Mouse (Mus musculus) ZHBTc4 (cell line): ENCODE data around the gene Psme4.
"Not testable (repeated sequence)": the region's sequence is repeated elsewhere in the genome, so short reads cannot be mapped to it uniquely, and the experiment has no call there.

Experiments used
- DNase-seq: peaks from one replicate; pipeline ENCODE4 v3.0.0-alpha.2; 2011; ENCODE audit warnings: low read depth, low spot score

Psme4 gene

DNA sequence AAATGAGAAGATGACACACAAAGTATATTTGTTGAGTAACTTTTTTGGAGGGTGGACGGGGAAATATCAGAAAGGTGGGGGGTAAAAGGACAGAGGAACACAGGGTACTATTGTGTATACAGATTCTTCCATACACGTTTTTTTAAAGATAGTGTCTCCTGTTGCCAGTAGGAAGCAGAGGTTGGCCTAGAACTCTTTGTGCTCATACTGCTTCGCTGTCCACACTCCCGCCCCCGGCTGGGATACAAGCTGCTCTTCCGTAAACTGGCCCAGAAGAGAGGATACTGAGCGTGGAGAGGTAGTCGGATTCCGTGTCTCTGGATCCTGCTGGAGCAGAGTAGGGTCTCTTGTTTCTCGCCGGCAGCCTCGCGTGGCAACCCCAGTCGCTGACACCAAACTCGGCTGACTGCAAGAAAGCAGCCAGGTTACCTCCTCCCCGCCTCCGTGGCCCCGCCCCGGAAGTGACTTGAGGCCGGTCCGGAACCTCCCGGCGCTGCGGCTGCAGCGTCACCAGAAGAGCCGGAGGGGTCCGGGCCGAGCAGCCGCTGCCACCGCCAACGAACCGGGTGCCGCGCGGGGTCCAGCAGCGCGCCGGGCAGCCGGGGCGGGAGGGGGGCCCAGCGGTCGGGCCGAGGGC is at the start of gene Psme4:
Gene Psme4 (plus strand): TSS at position 460 of the 637 bp plus-strand sequence.
- peak; percentile 98 for DNase-seq

DNA sequence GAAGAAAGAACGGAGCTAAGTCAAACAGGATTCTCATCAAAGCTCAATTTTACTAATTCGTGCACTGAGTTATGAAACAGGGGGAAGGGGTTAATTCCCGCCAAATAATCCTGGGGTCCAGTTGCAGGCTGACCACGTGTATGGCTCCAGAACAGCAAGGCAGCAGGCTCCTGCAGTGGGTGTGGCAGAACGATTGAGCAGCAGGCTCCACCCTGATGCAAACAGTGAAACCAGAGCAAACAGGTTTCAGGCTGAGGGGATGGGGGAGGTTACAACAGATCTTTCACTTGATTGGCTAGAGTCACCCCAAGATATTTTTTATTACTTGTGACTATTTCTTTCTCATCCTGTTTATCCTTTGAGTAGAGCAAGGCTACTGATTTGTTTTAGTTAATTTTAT is 48.1 kb upstream of the Psme4 start:
- DNase-seq = peak; percentile 60

DNA sequence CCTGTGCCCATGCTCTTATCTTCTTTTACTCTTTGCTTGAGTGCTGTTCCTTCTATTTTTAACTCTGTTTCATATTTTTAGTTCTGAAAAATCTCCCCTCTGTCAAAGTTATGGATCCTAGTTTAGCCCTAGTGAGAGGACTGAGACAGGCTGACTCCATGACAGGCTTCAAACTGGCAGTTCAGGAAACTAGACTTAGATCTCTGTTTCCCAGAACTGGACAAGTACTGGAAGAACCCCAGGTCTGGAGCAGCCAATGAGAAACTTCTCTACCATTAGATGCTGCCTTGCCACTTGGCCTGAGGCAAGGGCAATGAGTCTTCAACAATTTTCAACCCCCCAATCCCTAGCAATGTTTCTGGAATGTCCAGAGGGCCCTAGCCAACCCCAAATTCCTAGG is 40.8 kb upstream of the Psme4 start:
- no peak for DNase-seq

DNA sequence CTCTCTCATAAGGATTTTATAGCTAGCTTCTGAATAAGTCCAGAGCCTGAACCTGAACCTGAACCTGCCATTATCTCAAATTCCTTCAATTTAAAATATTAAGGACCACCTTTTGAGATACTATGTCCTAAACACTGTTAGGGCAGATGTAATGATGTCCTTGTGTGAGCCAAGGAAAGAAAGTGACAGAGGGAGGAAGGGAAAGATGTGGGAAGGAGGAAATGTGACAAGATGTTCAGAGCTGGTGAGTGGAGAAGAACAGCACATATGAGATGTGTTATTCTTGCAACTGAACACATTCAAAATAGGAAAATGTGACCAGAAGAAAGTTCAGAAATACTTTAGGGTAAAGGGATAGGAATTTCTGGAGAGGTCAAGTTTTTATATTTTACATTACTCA is 38.1 kb upstream of the Psme4 start:
- DNase-seq = no peak

DNA sequence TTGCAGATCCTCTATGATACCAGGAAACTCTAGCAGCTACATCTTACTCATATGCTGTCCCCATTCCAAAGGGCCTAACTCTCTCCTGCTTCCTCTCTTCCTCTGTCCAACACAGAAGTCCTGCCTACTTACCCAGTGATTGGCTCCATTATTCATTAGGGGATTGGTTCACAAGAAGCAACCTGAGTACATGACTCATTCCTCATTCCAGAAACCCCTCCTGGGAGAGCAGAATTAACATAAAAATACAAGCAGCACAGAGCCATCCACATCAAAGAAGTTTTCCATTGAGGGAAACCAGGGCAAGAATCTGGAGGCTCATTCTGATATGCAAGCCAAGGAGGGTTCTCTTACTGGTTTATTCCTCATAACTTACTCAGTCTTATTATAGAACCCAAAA is 27.5 kb upstream of the Psme4 start:
- DNase-seq = peak; percentile 81

DNA sequence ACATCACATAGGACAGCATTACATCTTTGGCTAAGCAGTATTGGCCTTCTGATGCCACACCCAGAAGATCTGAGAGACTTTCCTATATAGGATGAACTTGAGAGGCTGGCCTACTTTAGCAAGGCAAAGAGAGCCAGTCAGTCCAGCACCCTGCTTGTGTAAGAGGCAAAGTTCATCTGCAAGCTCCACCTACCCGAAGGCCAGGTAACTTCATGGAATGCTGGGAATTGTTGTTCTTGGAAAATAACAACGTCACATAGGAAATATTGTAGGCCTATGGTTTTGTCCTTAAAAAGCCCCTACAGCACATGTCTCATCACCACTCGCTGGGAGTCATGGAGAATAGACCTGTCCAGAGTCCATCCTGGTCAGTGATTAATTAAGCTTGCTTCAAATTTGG is 22.6 kb upstream of the Psme4 start:
- DNase-seq = peak; percentile 51

DNA sequence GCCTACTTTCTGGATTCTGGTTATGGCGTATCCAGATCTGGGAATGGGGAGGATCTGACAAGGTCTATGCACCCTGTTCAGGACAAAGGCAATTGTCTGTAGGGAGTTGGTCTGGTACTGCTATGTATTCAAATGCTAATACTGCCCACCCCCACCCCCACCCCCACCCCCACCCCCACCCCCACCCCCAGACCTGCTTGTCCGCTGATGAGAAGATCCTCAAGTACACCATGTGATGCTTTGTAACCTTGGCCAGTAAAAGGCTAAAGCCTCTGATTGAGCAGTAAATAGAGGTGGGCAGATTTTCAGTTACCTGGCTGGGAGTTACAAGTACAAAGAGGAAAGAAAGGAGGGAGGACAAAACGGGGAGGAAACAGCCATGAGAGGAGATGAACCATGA is 21.9 kb upstream of the Psme4 start:
- peak; percentile 84 for DNase-seq

DNA sequence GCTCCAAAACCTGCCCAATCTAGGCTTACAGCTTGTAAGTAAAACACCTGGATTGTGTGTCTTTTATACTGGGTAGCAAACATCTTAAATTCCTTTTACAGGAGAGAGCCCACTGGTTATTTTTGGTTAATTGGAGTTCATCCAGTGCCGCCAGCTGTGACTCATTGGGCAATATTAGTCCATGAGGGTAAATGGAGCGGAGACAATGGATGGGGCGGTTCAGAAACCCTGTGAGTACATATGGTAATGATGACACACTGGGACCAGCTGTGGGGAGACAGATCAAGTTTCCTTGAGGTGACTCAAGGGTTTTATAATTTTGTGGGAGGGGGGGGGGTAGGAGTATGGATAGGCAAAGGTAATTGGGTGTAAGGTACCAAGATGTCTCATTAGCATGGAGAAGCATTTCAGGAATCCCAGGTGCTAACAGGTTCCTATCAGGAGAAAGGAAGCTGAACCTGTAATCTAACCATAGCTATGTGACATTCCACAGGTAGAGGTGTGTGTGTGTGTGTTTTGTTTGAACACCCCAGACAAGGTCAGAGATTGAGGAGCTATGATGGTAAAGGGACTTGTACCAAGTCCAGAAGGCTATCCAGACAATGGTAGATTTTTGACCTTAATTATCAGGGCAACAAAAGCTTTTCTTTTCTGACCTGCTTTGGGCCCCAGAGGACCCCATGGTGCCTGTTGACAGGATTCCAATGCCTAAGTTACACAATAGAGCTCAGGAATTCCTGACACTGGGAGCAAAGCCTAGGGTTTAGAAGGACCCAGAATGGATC is 21.3 kb upstream of the Psme4 start:
- peak; percentile 94 for DNase-seq

DNA sequence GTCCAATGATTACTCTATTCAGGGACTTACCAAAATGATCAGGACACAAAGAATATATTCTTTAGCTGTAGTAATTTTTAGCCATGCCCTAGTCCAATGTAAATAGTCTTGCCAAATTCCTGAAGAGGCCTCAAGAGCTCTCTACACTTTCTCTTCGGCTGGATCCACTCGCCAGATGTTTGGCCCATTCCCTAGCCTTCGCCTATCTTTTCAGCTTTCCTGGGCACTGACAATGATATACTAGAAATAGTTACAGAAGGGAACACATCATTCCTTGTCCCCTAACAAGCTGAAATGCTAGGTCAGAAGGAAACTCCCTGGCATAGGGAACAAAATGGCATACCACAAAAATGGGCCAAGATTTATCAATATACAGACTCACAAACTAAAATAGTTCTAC is 18.6 kb upstream of the Psme4 start:
- DNase-seq = no peak

DNA sequence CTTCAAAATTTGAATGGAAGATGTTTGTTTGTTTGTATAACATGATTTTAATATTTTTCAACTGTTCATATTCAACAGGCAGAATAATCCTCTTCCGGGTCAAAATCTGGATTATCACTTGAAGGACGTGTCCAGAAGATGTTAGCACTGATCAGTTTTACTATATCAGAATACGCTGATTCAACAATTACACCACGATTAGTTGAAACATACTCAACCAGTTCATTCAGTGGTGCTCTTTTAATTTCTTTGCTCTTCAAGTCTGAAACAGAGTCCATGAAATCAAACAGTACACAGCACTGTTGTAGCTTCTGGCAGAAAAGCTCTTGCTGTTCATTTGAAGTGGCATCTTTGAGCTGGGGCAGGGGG is 17.1 kb upstream of the Psme4 start:
- not testable (repeated sequence) for DNase-seq

DNA sequence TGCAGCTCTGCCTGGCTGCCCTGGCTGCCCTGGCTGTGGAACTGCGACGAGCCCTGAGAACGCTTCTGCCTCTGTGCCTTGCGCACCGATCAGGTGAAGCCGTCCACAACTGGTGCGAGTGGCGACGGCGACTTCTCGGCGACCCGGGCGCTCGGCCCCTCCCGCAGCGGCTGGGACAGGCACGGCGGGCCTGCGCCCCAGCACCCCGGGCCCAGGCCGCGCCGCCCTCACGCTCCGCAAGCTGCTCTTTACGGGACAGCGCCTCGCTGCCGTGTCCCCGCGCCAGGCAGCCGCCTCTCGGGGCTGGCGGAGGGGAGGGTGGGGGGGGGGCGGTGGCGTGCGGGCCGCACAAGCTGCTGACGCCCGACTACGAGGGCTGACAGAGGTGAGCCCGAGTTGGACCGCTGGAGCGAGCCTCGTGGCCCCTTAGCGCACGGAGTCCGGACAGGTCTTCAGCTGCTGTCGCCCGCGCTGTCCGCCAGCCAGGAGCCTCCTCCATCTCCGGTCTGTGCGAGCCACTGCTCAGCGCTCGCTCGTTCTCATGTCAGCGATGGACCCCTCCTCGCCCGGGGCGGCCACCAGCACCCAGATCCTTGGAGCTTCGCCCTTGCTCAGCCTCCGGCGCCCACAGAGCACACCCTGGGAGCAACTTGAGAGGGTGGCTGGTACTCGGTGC is 16.5 kb upstream of the Psme4 start:
- peak; percentile 77 for DNase-seq

DNA sequence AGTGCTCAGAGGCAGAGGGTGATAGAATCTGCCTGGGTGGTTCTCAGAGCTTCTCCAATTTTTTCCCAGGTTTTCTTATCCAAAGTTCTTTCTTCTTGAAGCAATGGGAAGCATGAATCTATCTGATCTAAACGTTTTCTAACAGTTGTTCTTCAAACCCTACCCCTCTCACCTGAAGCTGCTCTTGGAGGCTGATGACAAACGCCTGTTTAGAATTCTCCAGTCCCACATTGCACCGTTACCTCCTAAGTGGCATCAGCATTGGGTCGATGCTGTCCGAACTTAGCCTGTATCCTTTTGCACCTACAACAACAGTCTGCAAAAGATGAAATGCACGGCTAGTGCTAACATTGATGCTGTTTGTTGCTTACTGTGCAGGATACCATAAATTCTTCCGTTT is 10.1 kb upstream of the Psme4 start:
- DNase-seq = peak; percentile 46

DNA sequence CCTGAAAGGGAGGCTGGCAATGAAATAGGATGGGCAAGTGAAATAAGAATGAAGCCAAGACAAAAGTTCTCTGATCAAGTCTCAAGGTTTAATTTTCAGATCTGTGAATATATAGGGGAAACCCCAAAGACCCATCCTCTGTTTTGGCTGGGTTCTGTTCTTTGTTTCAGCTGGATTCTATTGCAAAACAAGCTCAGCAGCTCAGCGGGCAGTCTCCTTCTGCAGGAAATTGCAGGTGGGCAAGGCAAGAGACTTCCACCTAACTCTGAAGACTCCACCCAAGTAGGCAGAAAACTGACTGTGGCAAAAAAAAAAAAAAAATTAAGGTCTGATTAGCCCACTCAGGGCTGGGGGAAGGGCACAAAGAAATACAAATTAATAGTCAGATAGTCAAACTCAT is 9.6 kb upstream of the Psme4 start:
- peak; percentile 23 for DNase-seq

DNA sequence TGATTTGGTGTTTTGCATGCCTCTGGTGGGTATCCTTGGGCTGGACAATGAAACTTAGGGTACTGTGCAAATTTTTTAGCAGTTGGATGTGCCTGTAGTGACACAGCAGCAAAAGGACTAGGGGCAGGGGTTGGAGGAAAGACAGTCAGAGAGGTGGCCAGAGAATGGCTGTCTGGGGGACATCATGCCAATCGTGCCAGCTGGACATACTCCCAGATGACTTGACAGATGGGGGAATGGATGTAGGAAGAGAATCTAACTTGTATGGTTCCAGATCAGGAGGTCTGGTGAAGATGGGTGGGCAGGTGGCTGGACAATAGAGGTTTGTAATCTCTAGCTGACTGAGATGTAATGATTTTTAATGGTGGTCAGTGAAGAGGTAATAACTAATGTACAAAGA is 6.5 kb upstream of the Psme4 start:
- DNase-seq = no peak

DNA sequence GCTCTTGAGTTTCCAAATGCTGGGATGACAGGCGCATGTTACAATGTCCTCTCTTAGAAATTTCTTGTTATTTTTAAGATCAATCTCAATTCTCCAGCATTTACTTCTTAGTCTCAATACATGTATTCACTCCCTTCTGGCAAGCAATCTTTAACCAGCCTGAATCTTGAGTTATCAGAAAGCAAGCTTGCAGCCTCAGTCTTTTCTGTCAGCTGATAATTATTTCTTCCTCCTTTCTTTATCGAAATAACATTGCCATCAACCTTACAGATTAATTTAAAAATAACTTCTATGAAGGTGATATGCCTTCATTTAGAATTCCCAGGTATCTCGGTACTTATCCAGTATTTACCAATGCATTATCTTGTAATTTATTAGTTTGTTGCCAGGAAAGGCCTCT is 709 bp upstream of the Psme4 start:
- DNase-seq = no peak

DNA sequence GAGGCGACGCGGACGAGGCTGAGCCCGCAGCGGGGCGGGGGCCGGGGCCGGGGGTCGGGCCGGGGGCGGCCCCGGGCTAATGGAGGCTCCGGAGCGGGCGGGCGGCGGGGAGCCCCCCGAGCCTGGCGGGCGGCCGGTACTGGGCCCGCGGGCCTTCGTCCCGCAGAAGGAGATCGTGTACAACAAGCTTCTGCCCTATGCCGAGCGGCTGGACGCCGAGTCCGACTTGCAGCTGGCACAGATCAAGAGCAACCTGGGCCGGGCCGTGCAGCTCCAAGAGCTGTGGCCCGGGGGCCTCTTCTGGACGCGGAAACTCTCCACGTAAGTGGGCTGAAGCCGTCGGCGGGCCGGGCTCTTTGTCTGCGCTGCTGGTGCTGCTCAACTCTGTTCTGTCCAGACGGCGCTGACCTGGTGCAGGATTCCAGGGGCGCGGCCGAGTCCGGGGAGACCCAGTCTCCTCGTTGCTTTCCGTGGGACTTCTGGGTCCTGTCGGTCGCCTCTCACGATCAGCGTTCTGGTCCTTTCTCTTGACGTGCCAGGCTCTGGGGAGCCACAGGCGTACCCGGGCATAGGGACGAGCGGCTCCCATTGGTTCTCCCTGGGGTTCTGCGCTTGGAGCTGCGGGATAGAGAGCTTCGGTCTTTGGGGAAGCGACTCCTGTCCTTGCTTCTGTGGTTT is 517 bp downstream of the Psme4 start:
- DNase-seq = peak; percentile 74

DNA sequence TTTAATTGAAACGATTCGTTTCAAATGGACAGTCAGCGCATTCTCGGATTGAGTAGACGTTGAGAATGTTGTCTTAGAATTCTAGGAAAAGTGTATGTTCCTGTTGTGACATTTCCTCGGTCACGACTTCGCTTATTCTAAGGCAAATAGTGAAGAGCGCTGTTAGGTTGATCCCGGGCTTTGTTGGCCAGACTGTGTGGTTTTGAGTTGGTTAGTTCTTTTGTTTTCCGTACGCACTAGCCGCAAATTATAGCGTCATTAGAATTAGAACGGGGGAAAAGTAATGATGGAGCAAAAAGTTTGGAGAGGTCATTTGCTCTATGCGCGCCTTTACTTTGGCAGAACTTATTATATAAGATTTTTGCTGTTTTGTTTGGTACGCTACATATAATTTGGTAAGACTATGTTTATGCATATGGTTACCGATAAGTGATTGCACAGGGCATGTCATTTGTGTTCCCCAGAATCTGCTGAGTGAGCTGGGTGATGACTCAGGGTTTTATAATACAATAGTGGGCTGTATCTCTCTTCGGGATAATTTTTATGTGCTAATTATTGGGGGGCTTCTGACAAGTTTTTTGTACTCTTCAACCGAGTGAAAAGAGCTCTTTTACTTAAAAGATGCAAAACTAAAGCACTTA is 1.4 kb downstream of the Psme4 start:
- DNase-seq = no peak

DNA sequence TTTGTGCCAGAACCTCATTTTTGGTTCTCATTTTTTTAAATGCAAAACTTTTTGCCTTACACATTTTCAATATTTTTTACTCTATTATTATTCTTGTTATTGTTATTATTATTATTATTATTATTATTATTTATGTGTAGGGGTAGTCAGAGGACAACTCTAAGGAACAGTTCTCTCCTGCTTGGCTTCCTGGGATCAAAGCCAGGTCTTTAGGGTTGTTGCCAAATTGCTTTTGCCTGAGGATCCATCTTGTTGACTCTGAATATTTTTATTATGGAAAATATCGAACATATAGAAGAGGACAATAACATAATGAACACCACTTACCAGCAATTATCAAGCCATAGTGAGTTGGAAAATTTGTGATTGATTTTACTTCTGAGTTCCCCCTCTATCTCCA is 3.1 kb downstream of the Psme4 start:
- no peak for DNase-seq

DNA sequence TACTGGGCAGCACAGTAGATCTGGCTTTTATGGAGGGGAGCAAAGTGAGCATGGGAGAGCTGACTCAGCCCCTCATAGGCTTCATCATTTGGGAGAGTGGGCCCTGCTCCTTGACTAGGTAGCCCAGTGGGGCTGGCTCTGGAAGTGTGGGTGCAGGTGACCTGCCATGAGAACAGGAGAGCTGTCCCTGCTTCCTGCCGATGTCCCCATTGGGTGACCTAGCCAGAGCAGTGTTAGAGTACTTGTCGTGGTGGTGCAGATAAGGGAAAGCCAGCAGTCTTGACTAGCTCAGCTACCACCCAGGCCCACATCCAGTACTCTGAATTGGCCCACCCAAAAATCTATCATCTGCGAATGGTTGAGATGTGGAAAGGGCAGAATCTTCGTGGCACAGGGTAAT is 6.0 kb downstream of the Psme4 start:
- no peak for DNase-seq

DNA sequence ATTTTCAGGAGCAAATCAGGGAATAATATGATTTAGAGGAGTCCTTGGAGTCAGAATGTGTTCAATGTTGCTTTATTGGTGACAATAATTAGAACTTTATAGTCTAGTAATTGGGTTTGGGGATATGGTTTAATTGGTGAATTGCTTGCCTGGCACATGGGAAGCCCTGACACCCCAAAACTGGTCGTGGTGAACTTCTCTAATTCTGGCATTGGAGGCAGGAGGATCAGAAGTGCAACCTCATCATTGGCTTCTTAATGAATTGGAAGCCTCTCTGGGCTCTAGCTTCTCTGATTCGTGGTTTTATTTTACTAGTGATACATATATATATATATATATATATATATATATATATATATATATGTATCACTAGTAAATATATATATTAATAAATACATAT is 9.4 kb downstream of the Psme4 start:
- no peak for DNase-seq

DNA sequence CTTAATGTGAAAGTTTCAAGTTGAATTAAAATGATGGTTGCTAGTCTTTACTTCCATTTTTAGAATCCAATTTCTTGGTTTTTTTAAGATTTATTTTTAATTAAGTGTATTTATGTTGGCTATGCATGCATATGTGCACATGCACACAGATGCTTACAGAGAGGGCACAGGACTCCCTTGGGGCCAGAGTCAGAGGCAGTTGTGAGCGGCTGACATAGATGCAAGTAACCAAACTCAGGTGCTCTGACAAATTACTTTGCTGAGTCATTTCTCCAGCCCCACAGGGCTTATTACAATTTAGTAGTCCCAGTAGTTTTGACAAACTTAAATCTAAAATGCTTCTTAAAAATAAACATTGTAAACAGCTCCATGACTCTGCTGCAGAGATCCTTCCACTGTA is 10.1 kb downstream of the Psme4 start:
- no peak for DNase-seq

DNA sequence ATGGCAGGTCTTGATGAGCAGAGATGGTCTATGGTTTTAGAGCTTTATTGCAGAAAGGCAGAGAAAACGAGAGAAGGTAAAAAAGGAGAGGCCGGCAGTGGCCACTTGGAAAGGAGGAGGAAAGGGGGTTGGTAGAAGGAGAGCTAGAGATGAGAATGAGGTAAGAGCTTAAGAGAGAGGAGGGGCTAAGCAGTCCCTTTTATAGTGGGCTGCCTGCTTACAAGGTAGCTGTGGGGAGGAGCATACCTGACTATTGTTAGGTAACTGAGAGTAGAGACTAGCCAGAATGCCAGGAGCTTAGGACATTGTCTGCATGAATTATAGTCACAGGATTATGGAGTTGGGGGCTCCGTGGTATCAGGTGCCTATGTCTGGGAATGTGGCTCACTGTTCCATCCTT is 14.0 kb downstream of the Psme4 start:
- DNase-seq = peak; percentile 49
